In the genomic region with DNA sequence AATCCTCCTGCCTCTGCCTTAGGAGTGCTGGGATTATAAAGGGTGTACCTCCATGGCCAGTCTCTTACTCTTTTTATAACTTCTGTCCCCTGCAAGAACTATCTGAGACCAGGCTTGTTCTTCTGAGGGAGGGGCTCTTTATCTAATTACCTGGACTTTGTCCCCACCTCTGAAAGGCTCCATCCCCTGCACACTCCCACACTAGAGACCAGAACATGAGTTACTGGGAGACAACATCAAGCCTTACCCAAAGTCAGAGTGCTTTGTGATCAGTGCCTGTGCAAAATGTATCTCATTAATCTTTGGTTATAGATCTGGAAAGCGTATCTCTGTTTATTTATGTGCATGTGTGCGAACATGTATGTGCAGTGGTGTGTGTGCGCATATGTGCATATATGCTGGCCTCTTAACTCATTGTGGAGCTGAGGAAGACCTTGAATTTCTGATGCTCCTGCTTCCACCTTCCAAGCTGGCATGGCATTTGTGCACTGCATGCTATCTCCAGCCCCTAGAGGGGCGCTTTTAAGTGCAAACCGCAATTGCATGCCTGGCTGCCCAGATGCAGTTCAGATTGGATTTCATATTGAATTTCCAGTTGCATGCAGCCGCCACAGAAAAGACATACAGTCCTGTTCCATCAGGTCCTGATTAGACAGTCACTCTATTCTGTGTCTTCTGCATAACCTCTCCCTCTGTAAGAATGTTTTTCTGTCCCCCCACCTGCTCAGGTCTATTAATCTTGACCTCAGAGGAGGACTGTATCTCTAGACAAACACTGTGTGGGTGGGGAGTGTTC, we compare ENCODE assay signal across 19 mouse cellular contexts. TPM values are rescaled to one million over a fixed set of nuclear protein-coding genes. Genes with fewer than 3 reads are reported as not detected.
DNase-seq lines count a peak whose midpoint lies in the region; ATAC-seq lines count a peak whose summit lies in the region.
"Had no signal": no experiment of that assay in that cellular context is flagged by ENCODE, and none has a peak within 500 bp of the region (broad histone marks: within the 10 kb centered on the region; RNA-seq: fewer than 3 reads in every experiment).

No protein-coding gene starts in this region.

- H3K27me3 ChIP-seq in heart, embryonic 13.5 days (replicated peaks): no peaks in the 10 kb centered on the region
- H3K27me3 ChIP-seq in heart, embryonic 11.5 days (ENCODE audit: control insufficient read depth, insufficient read depth, low read length): no peaks in the 10 kb centered on the region
- H3K27me3 ChIP-seq in midbrain, embryonic 11.5 days (ENCODE audit: control insufficient read depth, insufficient read depth, low read length): no peaks in the 10 kb centered on the region
- H3K27me3 ChIP-seq in midbrain, embryonic 16.5 days (ENCODE audit: control insufficient read depth, insufficient read depth, low read depth, low read length): no peaks in the 10 kb centered on the region
- H3K27me3 ChIP-seq in hindbrain, embryonic 16.5 days (replicated peaks; ENCODE audit: control insufficient read depth, insufficient read depth, low read length): no peaks in the 10 kb centered on the region
- H3K27me3 ChIP-seq in neural tube, embryonic 13.5 days: no peaks in the 10 kb centered on the region
- H3K27me3 ChIP-seq: limb, embryonic 15.5 days had no signal

- H3K9ac ChIP-seq in heart, embryonic 13.5 days: peak overlapping the region; percentile 24; the same call in 1 of the 2 replicates
- H3K9ac ChIP-seq in heart, embryonic 11.5 days (ENCODE audit: low read depth, low read length): no peak overlapping the region
- H3K9ac ChIP-seq in midbrain, embryonic 11.5 days (ENCODE audit: low read length): no peak overlapping the region
- H3K9ac ChIP-seq in midbrain, embryonic 16.5 days (ENCODE audit: low read depth, low read length): no peak overlapping the region
- no peak overlapping the region for H3K9ac ChIP-seq in hindbrain, embryonic 16.5 days (ENCODE audit: low read depth, low read length)
- H3K9ac ChIP-seq in neural tube, embryonic 13.5 days: peak overlapping the region; percentile 32; the same call in 1 of the 2 replicates
- H3K9ac ChIP-seq: limb, embryonic 15.5 days had no signal

- WGBS in heart, embryonic 13.5 days: 83% methylated on average over 6 of the region's 6 CpGs
- 88% methylated on average over 6 of the region's 6 CpGs for WGBS in heart, embryonic 11.5 days (ENCODE audit: insufficient replicate concordance)
- 89% methylated on average over 6 of the region's 6 CpGs for WGBS in midbrain, embryonic 11.5 days
- WGBS in midbrain, embryonic 16.5 days: 82% methylated on average over 6 of the region's 6 CpGs
- 79% methylated on average over 6 of the region's 6 CpGs for WGBS in hindbrain, embryonic 16.5 days
- 80% methylated on average over 6 of the region's 6 CpGs for WGBS in neural tube, embryonic 13.5 days

- no peaks in the 10 kb centered on the region for H3K9me3 ChIP-seq in heart, embryonic 13.5 days
- no peaks in the 10 kb centered on the region for H3K9me3 ChIP-seq in heart, embryonic 11.5 days (replicated peaks; ENCODE audit: control insufficient read depth, low read length)
- H3K9me3 ChIP-seq in midbrain, embryonic 11.5 days (ENCODE audit: control insufficient read depth, low read length): no peaks in the 10 kb centered on the region
- no peaks in the 10 kb centered on the region for H3K9me3 ChIP-seq in midbrain, embryonic 16.5 days (replicated peaks; ENCODE audit: control insufficient read depth, low read length, poor library complexity, severe bottlenecking)
- no peaks in the 10 kb centered on the region for H3K9me3 ChIP-seq in hindbrain, embryonic 16.5 days (ENCODE audit: control insufficient read depth, low read length)
- H3K9me3 ChIP-seq in neural tube, embryonic 13.5 days: no peaks in the 10 kb centered on the region
- H3K9me3 ChIP-seq: heart, embryonic 10.5 days; limb, embryonic 15.5 days had no signal

- H3K27ac ChIP-seq in heart, embryonic 13.5 days (replicated peaks): no peak overlapping the region
- H3K27ac ChIP-seq in heart, embryonic 11.5 days (ENCODE audit: low read depth, low read length): no peak overlapping the region
- no peak overlapping the region for H3K27ac ChIP-seq in midbrain, embryonic 11.5 days (ENCODE audit: low read depth, low read length)
- no peak overlapping the region for H3K27ac ChIP-seq in midbrain, embryonic 16.5 days (ENCODE audit: low read length)
- no peak overlapping the region for H3K27ac ChIP-seq in hindbrain, embryonic 16.5 days (ENCODE audit: low read depth, low read length)
- H3K27ac ChIP-seq in neural tube, embryonic 13.5 days (replicated peaks): peak overlapping the region; percentile 81
- H3K27ac ChIP-seq: heart, embryonic 10.5 days; limb, embryonic 15.5 days had no signal

- 0 out of 2 replicates have a peak, but pooled peaks cover 5% of the 10 kb centered on the region for H3K36me3 ChIP-seq in heart, embryonic 13.5 days
- H3K36me3 ChIP-seq in heart, embryonic 11.5 days (ENCODE audit: control insufficient read depth, insufficient read depth, low read length): no peaks in the 10 kb centered on the region
- H3K36me3 ChIP-seq in midbrain, embryonic 11.5 days (ENCODE audit: control insufficient read depth, insufficient read depth, low read length): no peaks in the 10 kb centered on the region
- H3K36me3 ChIP-seq in midbrain, embryonic 16.5 days (ENCODE audit: control insufficient read depth, insufficient read depth, low read length): no peaks in the 10 kb centered on the region
- no peaks in the 10 kb centered on the region for H3K36me3 ChIP-seq in hindbrain, embryonic 16.5 days (ENCODE audit: control insufficient read depth, insufficient read depth, low read length)
- no peaks in the 10 kb centered on the region for H3K36me3 ChIP-seq in neural tube, embryonic 13.5 days
- H3K36me3 ChIP-seq: heart, embryonic 10.5 days; limb, embryonic 15.5 days had no signal

- ATAC-seq in heart, embryonic 13.5 days (ENCODE audit: extremely low read depth, insufficient number of reproducible peaks, low FRiP score, low TSS enrichment): no peak
- ATAC-seq in heart, embryonic 11.5 days (replicated peaks; ENCODE audit: insufficient number of reproducible peaks, low FRiP score, low TSS enrichment): no peak
- ATAC-seq in midbrain, embryonic 11.5 days (ENCODE audit: low FRiP score): no peak
- ATAC-seq in midbrain, embryonic 16.5 days: no peak
- ATAC-seq in hindbrain, embryonic 16.5 days: peak; percentile 19; the same call in 1 of the 2 replicates
- ATAC-seq in neural tube, embryonic 13.5 days (ENCODE audit: low read depth): peak; percentile 22; the same call in 1 of the 2 replicates

- no peak overlapping the region for H3K4me2 ChIP-seq in heart, embryonic 13.5 days
- no peak overlapping the region for H3K4me2 ChIP-seq in heart, embryonic 11.5 days
- no peak overlapping the region for H3K4me2 ChIP-seq in midbrain, embryonic 11.5 days
- no peak overlapping the region for H3K4me2 ChIP-seq in midbrain, embryonic 16.5 days (ENCODE audit: low read length)
- no peak overlapping the region for H3K4me2 ChIP-seq in hindbrain, embryonic 16.5 days (ENCODE audit: low read length)
- H3K4me2 ChIP-seq in neural tube, embryonic 13.5 days: no peak overlapping the region
- H3K4me2 ChIP-seq: limb, embryonic 15.5 days had no signal

- H3K4me1 ChIP-seq in heart, embryonic 13.5 days: 0 out of 2 replicates have a peak, but pooled peaks cover under 1% of the 10 kb centered on the region
- no peaks in the 10 kb centered on the region for H3K4me1 ChIP-seq in heart, embryonic 11.5 days (ENCODE audit: control insufficient read depth, insufficient read depth, low read length)
- H3K4me1 ChIP-seq in midbrain, embryonic 11.5 days (ENCODE audit: control insufficient read depth, insufficient read depth, low read length): no peaks in the 10 kb centered on the region
- H3K4me1 ChIP-seq in midbrain, embryonic 16.5 days (ENCODE audit: control insufficient read depth, insufficient read depth, low read length): no peaks in the 10 kb centered on the region
- H3K4me1 ChIP-seq in hindbrain, embryonic 16.5 days (ENCODE audit: control insufficient read depth, insufficient read depth, low read depth, low read length): no peaks in the 10 kb centered on the region
- H3K4me1 ChIP-seq in neural tube, embryonic 13.5 days (replicated peaks): peaks cover 17% of the 10 kb centered on the region
- H3K4me1 ChIP-seq: heart, embryonic 10.5 days had no signal

- H3K4me3 ChIP-seq in heart, embryonic 13.5 days: no peak overlapping the region
- no peak overlapping the region for H3K4me3 ChIP-seq in heart, embryonic 11.5 days (ENCODE audit: low read depth, low read length)
- H3K4me3 ChIP-seq in midbrain, embryonic 11.5 days (ENCODE audit: low read depth, low read length): no peak overlapping the region
- H3K4me3 ChIP-seq in midbrain, embryonic 16.5 days (ENCODE audit: low read depth, low read length): no peak overlapping the region
- H3K4me3 ChIP-seq in hindbrain, embryonic 16.5 days (ENCODE audit: low read length): no peak overlapping the region
- H3K4me3 ChIP-seq in neural tube, embryonic 13.5 days: no peak overlapping the region
- H3K4me3 ChIP-seq: heart, embryonic 10.5 days; limb, embryonic 15.5 days had no signal

- DNase-seq in midbrain, embryonic 11.5 days (ENCODE audit: low spot score, missing footprints): peak; percentile 67
- DNase-seq in cerebellum, postnatal 10 days: no peak
- no peak for DNase-seq in cerebellum, adult 18-20 months
- DNase-seq: cerebellum, postnatal 25 days; gastrocnemius, postnatal 14 days; kidney, adult 8-10 months; layer of hippocampus, postnatal 36 days; lung, adult 2 months; lung, postnatal 4 days; right cerebral cortex, adult 18-20 months; thymus, adult 18-20 months had no signal

RNA-seq across cellular contexts. Expression of a gene that starts 43.1 kb away (rescaled TPM):
- 2.3 and 2.6 TPM in 2 replicates for polyA plus RNA-seq in heart, embryonic 13.5 days (2015; fragmentation: Nextera tagmentation; extraction: Ambion mirVana)
- 1.6 TPM in 2 replicates for polyA plus RNA-seq in heart, embryonic 11.5 days (2014; fragmentation: Nextera tagmentation; extraction: Ambion mirVana)
- polyA plus RNA-seq in midbrain, embryonic 11.5 days (2014; fragmentation: Nextera tagmentation; extraction: Ambion mirVana): 0.58 and 0.67 TPM in 2 replicates
- polyA plus RNA-seq in midbrain, embryonic 16.5 days (2015; fragmentation: Nextera tagmentation; extraction: Ambion mirVana): 1.2 and 1.7 TPM in 2 replicates
- 2.4 and 2.5 TPM in 2 replicates for polyA plus RNA-seq in hindbrain, embryonic 16.5 days (2015; fragmentation: Nextera tagmentation; extraction: Ambion mirVana)
- polyA plus RNA-seq in neural tube, embryonic 13.5 days (2015; fragmentation: Nextera tagmentation; extraction: Ambion mirVana): 2.5 and 2.6 TPM in 2 replicates

RNA-seq across cellular contexts. Expression of a gene that starts 44.3 kb away (rescaled TPM):
- 0.25 TPM in 1 of 2 replicates, not detected in the other for polyA plus RNA-seq in heart, embryonic 13.5 days (2015; fragmentation: Nextera tagmentation; extraction: Ambion mirVana)
- polyA plus RNA-seq in heart, embryonic 11.5 days (2014; fragmentation: Nextera tagmentation; extraction: Ambion mirVana): 0.27 and 0.59 TPM in 2 replicates
- polyA plus RNA-seq in midbrain, embryonic 11.5 days (2014; fragmentation: Nextera tagmentation; extraction: Ambion mirVana): 0.23 TPM in 1 of 2 replicates, not detected in the other
- polyA plus RNA-seq in midbrain, embryonic 16.5 days (2015; fragmentation: Nextera tagmentation; extraction: Ambion mirVana): not detected in 2 replicates
- 0.54 TPM in 1 of 2 replicates, not detected in the other for polyA plus RNA-seq in hindbrain, embryonic 16.5 days (2015; fragmentation: Nextera tagmentation; extraction: Ambion mirVana)
- 0.36 TPM in 1 of 2 replicates, not detected in the other for polyA plus RNA-seq in neural tube, embryonic 13.5 days (2015; fragmentation: Nextera tagmentation; extraction: Ambion mirVana)
- polyA plus RNA-seq: heart, embryonic 10.5 days; limb, embryonic 15.5 days; lung, adult 2 months; small intestine, adult 2 months had no signal

Comparison
In these comparisons a context has a peak if more than half of its experiments do, and no peak if none do; other contexts are left out.
1. H3K9ac ChIP-seq: peak in heart, embryonic 13.5 days (single experiment) and neural tube, embryonic 13.5 days (single experiment); none in heart, embryonic 11.5 days (single experiment), midbrain, embryonic 11.5 days (single experiment), midbrain, embryonic 16.5 days (single experiment) and hindbrain, embryonic 16.5 days (single experiment).
2. ATAC-seq: peak in hindbrain, embryonic 16.5 days (single experiment) and neural tube, embryonic 13.5 days (single experiment); none in heart, embryonic 13.5 days (single experiment), heart, embryonic 11.5 days (single experiment), midbrain, embryonic 11.5 days (single experiment) and midbrain, embryonic 16.5 days (single experiment).